Mouse (Mus musculus) CH12.LX (cell line): ENCODE data around the gene Smyd3. TPM values are rescaled to one million over a fixed set of nuclear protein-coding genes. Genes with fewer than 3 reads are reported as not detected.

Source experiments
- DNase-seq: peaks from one replicate; pipeline ENCODE4 v3.0.0-alpha.2; 2013; ENCODE audit errors: extremely low read depth
- H3K27ac ChIP-seq: 2 replicates; pipeline ENCODE4 v1.5.1; 2012; ENCODE audit warnings: low read depth, mild to moderate bottlenecking, control low read depth, moderate library complexity; ENCODE audit not compliant: insufficient read depth
- H3K27me3 ChIP-seq: replicated peaks from 2 replicates; pipeline ENCODE3; 2012; ENCODE audit warnings: inconsistent platforms
- H3K36me3 ChIP-seq, 2 experiments: replicated peaks in 1 of 2; 2 replicates each; pipeline versions ENCODE3 to v1.6.1; 2012; ENCODE audit warnings: inconsistent platforms in 1 of 2, low read length in 1 of 2, mild to moderate bottlenecking in 1 of 2, mixed read lengths in 1 of 2, moderate library complexity in 1 of 2; ENCODE audit not compliant: control insufficient read depth in 1 of 2, insufficient read depth in 1 of 2
- H3K4me1 ChIP-seq, 2 experiments: 2 replicates each; pipeline ENCODE4 v1.6.1; 2012; ENCODE audit warnings: inconsistent platforms in 1 of 2, moderate library complexity in 1 of 2; ENCODE audit not compliant: insufficient read depth in 2 of 2, control insufficient read depth in 1 of 2
- H3K4me2 ChIP-seq: 2 replicates; pipeline ENCODE4 v1.6.1; 2012; ENCODE audit warnings: low read depth, mild to moderate bottlenecking, control low read depth; ENCODE audit not compliant: poor library complexity, insufficient read depth, severe bottlenecking
- H3K4me3 ChIP-seq, 3 experiments: fragments of 150-350 bp in 1 of 3; sonication (generic) in 1 of 3; replicated peaks in 1 of 3; 2 replicates each; pipeline versions ENCODE3 to v1.5.1; 2011 to 2012; ENCODE audit warnings: low read depth in 2 of 3, low read length in 2 of 3, mild to moderate bottlenecking in 2 of 3, moderate library complexity in 2 of 3, control low read depth in 1 of 3, improper control_type of control experiment in 1 of 3, inconsistent platforms in 1 of 3, mixed read lengths in 1 of 3; ENCODE audit not compliant: poor library complexity in 1 of 3
- H3K79me2 ChIP-seq: replicated peaks from 2 replicates; pipeline ENCODE4 v1.6.1; 2012; ENCODE audit warnings: mild to moderate bottlenecking, moderate library complexity; ENCODE audit not compliant: control insufficient read depth, poor library complexity, insufficient read depth, severe bottlenecking; ENCODE audit errors: extremely low read depth
- H3K9ac ChIP-seq: 2 replicates; pipeline ENCODE4 v1.6.1; 2012; ENCODE audit warnings: low read depth, mild to moderate bottlenecking, control low read depth, moderate library complexity; ENCODE audit not compliant: insufficient read depth
- H3K9me3 ChIP-seq: replicated peaks from 2 replicates; pipeline ENCODE3; 2012; ENCODE audit warnings: low read length, inconsistent platforms, mixed read lengths
- CHD2 ChIP-seq: IDR thresholded peaks from 2 replicates; pipeline ENCODE4 v1.6.1; 2011; ENCODE audit warnings: low read length, improper control_type of control experiment
- EP300 ChIP-seq: IDR thresholded peaks from 2 replicates; pipeline ENCODE4 v1.6.1; 2011; ENCODE audit warnings: low read length, improper control_type of control experiment
- ETS1 ChIP-seq: conservative IDR thresholded peaks from 2 replicates; pipeline ENCODE4 v1.6.1; 2012; ENCODE audit warnings: low read depth, mild to moderate bottlenecking, inconsistent platforms, low read length, improper control_type of control experiment, moderate library complexity
- HCFC1 ChIP-seq: IDR thresholded peaks from 2 replicates; pipeline ENCODE4 v1.6.1; 2012; ENCODE audit warnings: low read depth, mild to moderate bottlenecking, inconsistent platforms, low read length, improper control_type of control experiment
- KAT2A ChIP-seq: IDR thresholded peaks from 2 replicates; pipeline ENCODE4 v1.6.1; 2012; ENCODE audit warnings: low read length, improper control_type of control experiment, inconsistent platforms; ENCODE audit not compliant: insufficient replicate concordance
- MAX ChIP-seq: IDR thresholded peaks from 2 replicates; pipeline ENCODE4 v1.6.1; 2011; ENCODE audit warnings: low read length, improper control_type of control experiment
- MEF2A ChIP-seq: IDR thresholded peaks from 2 replicates; pipeline ENCODE4 v1.6.1; 2014; ENCODE audit warnings: low read depth, mild to moderate bottlenecking, inconsistent platforms, low read length, improper control_type of control experiment, borderline replicate concordance
- MXI1 ChIP-seq: IDR thresholded peaks from 2 replicates; pipeline ENCODE4 v1.6.1; 2011; ENCODE audit warnings: mild to moderate bottlenecking, low read depth, low read length, improper control_type of control experiment
- MYC ChIP-seq: IDR thresholded peaks from 2 replicates; pipeline ENCODE4 v1.6.1; 2011; ENCODE audit warnings: low read depth, mild to moderate bottlenecking, improper control_type of control experiment, low read length
- NELFE ChIP-seq: IDR thresholded peaks from 2 replicates; pipeline ENCODE4 v1.6.1; 2011; ENCODE audit warnings: low read depth, low read length, improper control_type of control experiment
- NRF1 ChIP-seq: IDR thresholded peaks from 2 replicates; pipeline ENCODE4 v1.6.1; 2014; ENCODE audit warnings: low read depth, mild to moderate bottlenecking, inconsistent platforms, low read length, improper control_type of control experiment, moderate library complexity
- PAX5 ChIP-seq: IDR thresholded peaks from 2 replicates; pipeline ENCODE4 v1.6.1; 2012; ENCODE audit warnings: low read length, inconsistent platforms, mixed read lengths
- POLR2A ChIP-seq: IDR thresholded peaks from 2 replicates; pipeline ENCODE4 v1.6.1; 2011; ENCODE audit warnings: low read depth, mild to moderate bottlenecking, improper control_type of control experiment, low read length
- POLR2AphosphoS2 ChIP-seq: IDR thresholded peaks from 2 replicates; pipeline ENCODE4 v1.6.1; 2011; ENCODE audit warnings: low read depth, low read length, improper control_type of control experiment
- RAD21 ChIP-seq: IDR thresholded peaks from 2 replicates; pipeline ENCODE4 v1.6.1; 2011; ENCODE audit warnings: low read depth, mild to moderate bottlenecking, low read length, improper control_type of control experiment, moderate library complexity
- SIN3A ChIP-seq: IDR thresholded peaks from 2 replicates; pipeline ENCODE4 v1.6.1; 2012; ENCODE audit warnings: low read length, improper control_type of control experiment, inconsistent platforms
- SMC3 ChIP-seq: IDR thresholded peaks from 2 replicates; pipeline ENCODE4 v1.6.1; 2011; ENCODE audit warnings: low read depth, low read length, improper control_type of control experiment
- TBP ChIP-seq: conservative IDR thresholded peaks from 2 replicates; pipeline ENCODE4 v1.6.1; 2011; ENCODE audit warnings: low read depth, low read length, improper control_type of control experiment
- TCF12 ChIP-seq: IDR thresholded peaks from 2 replicates; pipeline ENCODE4 v1.6.1; 2014; ENCODE audit warnings: low read depth, mild to moderate bottlenecking, inconsistent platforms, low read length, improper control_type of control experiment
- USF1 ChIP-seq: IDR thresholded peaks from 2 replicates; pipeline ENCODE4 v1.6.1; 2014; ENCODE audit warnings: low read depth, mild to moderate bottlenecking, inconsistent platforms, low read length, improper control_type of control experiment
- USF2 ChIP-seq: conservative IDR thresholded peaks from 2 replicates; pipeline ENCODE4 v1.6.1; 2011; ENCODE audit warnings: low read depth, low read length, improper control_type of control experiment
- ZKSCAN1 ChIP-seq: IDR thresholded peaks from 2 replicates; pipeline ENCODE4 v1.6.1; 2012; ENCODE audit warnings: low read depth, inconsistent platforms, low read length, improper control_type of control experiment, borderline replicate concordance
- ZMIZ1 ChIP-seq: IDR thresholded peaks from 2 replicates; pipeline ENCODE4 v1.6.1; 2012; ENCODE audit warnings: low read depth, mild to moderate bottlenecking, inconsistent platforms, low read length, improper control_type of control experiment
- ZNF384 ChIP-seq: IDR thresholded peaks from 2 replicates; pipeline ENCODE4 v1.6.1; 2012; ENCODE audit warnings: low read depth, low read length, improper control_type of control experiment, inconsistent platforms
- dilution Hi-C: fragments of 300-500 bp; cut with MboI; formaldehyde crosslinking; loops from 2 replicates; pipeline ENCODE4 v1.14.3; 2020; ENCODE audit warnings: low sequenced_read_pairs; ENCODE audit not compliant: extremely low pct_unique_long_range_greater_than_20kb, extremely low pct_ligation_motif_present
- in situ Hi-C: fragments of 300-500 bp; cut with MboI; formaldehyde crosslinking; loops from 3 replicates; pipeline ENCODE4 v1.14.3; 2019; ENCODE audit warnings: low sequenced_read_pairs, low pct_ligation_motif_present, low pct_unique_long_range_greater_than_20kb, mixed read lengths
- polyA plus RNA-seq: library from polyadenylated mRNA; unstranded; fragments of >175 nt; gene quantifications from 2 replicates; pipeline ENCODE4 v1.2.1, GENCODE M21; 2012; ENCODE audit warnings: low read depth; ENCODE audit not compliant: insufficient read length
- total RNA-seq, 2 experiments: library from RNA; depleted of rRNA; stranded (reverse); fragments of 300-350 nt in 1 of 2; fragments of >200 nt in 1 of 2; gene quantifications; 2 replicates each; pipeline ENCODE4 v1.2.3; 2012 to 2014

The Smyd3 gene
- total and polyA plus RNA-seq, 3 experiments: 11.4 to 12.5 (median 11.8) TPM

DNA sequence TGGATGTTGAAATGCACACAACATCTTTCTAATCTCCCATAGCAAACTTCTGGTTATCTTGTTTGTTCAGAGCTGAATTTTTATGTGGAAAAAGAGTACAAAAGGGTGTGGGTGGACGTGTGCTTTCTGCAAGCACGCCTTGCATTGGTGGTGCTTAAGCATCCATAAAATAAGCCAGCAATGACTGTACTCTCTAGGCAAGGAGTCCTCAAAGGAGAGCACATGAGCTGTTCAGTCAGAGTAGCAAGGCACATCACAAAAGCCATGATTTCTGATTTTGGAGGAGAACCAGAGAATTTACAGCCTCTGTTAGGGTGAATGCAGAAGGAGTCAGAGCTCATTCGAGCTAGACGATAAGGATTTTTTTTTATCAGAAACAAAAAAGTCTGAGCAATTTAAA lies 343.6 kb downstream of the Smyd3 start:
- no peaks in the 10 kb centered on the region for H3K36me3 ChIP-seq
- in situ Hi-C loops: no loop called here
- no peaks in the 10 kb centered on the region for H3K79me2 ChIP-seq
- no peak overlapping the region for H3K4me2 ChIP-seq
- DNase-seq: no peak
- dilution Hi-C loops: no loop called here
- H3K4me3 ChIP-seq: no peak overlapping the region
- no peak overlapping the region for H3K27ac ChIP-seq
- H3K4me1 ChIP-seq: no peaks in the 10 kb centered on the region
- H3K27me3 ChIP-seq: no peaks in the 10 kb centered on the region
- no peak overlapping the region for H3K9ac ChIP-seq
- no peaks in the 10 kb centered on the region for H3K9me3 ChIP-seq
- TF ChIP-seq ETS1 (no peak), USF2 (no peak), KAT2A (no peak), NELFE (no peak), HCFC1 (no peak), NRF1 (no peak)

DNA sequence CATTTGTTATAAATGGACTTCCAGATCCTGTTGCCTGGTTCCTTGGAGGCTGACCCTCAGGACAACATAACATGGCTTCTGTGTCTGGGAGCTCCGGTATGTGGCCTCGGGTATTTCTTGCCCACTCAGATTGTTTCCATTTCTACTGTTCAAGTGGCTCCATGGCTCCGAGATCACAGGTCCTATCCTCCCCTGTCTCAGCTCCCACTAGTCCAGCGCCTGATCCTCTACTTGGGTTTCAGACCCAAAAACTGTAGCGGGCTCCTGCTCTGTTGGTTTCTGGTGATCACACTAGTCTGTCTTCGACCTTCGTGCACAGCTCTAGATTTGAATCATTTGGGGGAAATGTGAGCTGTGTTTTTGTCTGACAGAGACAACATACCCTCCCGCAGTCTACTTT lies 347.3 kb downstream of the Smyd3 start:
- TF ChIP-seq MEF2A: no peak
- TF ChIP-seq EP300: no peak
- no peak for TF ChIP-seq RAD21
- TF ChIP-seq TBP: no peak
- TF ChIP-seq CHD2: no peak
- TF ChIP-seq HCFC1: no peak
- no peak for TF ChIP-seq TCF12
- no peak for TF ChIP-seq MXI1
- TF ChIP-seq ZNF384: no peak
- TF ChIP-seq ZKSCAN1: no peak
- no peak for TF ChIP-seq ZMIZ1
- TF ChIP-seq SIN3A: no peak
- TF ChIP-seq PAX5: no peak
- no peak for TF ChIP-seq MAX
- no peak for TF ChIP-seq SMC3
- no peak for TF ChIP-seq USF1
- no peak for TF ChIP-seq MYC
- no peak for TF ChIP-seq POLR2A
- no peak for TF ChIP-seq POLR2AphosphoS2
- Histone ChIP-seq H3K27ac (no peak overlapping the region), H3K27me3 (no peaks in the 10 kb centered on the region), H3K9me3 (peaks cover 3% of the 10 kb centered on the region), H3K4me1 (no peaks in the 10 kb centered on the region), H3K4me2 (no peak overlapping the region), H3K36me3 (no peaks in the 10 kb centered on the region), H3K79me2 (no peaks in the 10 kb centered on the region), H3K4me3 (no peak overlapping the region), H3K9ac (no peak overlapping the region)
- DNase-seq: no peak
- in situ Hi-C loops (no loop called here), dilution Hi-C loops (no loop called here)
